Mouse (Mus musculus) spleen, postnatal 10 days (tissue): ENCODE measurements at regions not wholly inside any gene's neighbourhood (a gene's known extent, or its start where the extent isn't known, plus 50 kb on each side); places are given as distances from the start of the nearest gene placed in this dataset.
"Not testable (repeated sequence)": the region's sequence is repeated elsewhere in the genome, so short reads cannot be mapped to it uniquely, and the experiment has no call there.

Source experiments
- DNase-seq, 2 experiments: peaks; one replicate each; pipeline ENCODE4 v3.0.0; 2021 to 2022; ENCODE audit warnings: low spot score in 2 of 2

DNA sequence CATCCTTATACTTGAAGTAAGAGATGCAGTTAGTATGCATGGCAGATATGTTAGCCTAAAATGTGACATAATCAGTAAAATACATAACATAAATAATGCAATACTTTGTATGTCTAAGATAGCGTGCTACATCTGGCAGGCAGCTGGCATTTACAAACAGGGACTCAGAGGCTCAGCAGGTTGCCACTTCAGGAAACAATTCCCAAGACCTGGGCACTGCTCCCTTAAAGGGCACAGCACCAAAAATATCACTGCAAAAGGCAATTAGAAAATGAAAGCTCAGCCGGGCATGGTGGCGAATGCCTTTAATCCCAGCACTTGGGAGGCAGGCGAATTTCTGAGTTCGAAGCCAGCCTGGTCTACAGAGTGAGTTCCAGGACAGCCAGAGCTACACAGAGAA lies 544.0 kb downstream of the Zfp704 start:
- no peak for DNase-seq

DNA sequence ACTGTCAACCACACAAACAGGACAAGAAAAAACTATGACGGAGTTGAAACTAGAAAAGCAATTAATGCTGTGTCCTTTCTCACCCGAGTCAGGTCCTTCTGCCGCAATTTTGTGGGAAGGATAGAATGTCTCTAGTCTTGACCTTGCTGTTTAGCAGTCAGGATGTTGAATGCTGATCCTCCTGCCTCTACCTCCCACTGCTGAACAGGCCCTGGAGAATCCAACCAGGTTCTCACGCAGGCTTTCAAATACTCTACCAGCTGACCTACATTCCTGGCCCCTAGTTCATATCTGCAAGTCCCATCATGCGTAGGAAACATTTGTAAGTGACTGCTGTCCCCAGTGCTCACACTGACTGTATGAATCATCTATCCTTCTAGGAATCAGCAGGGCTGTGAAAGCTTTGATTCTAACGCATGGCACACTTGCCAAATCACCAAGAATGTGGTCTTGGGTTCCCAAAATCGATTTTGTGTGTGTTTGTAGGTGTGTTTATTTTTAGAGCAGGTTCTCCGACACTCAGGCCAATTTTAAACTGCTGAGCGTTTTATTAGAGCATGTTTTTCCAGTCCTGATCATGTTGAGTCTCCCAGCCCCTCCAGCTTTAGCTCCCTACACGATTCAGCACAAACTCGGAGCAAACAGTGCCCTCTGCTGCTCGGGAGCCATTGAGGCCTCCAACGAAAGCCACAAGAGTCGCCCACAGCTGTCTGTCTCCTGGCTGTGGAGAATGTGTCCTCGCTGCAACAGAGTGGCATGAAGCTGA lies 545.4 kb downstream of the Zfp704 start:
- DNase-seq: peak; percentile 8 to 46

DNA sequence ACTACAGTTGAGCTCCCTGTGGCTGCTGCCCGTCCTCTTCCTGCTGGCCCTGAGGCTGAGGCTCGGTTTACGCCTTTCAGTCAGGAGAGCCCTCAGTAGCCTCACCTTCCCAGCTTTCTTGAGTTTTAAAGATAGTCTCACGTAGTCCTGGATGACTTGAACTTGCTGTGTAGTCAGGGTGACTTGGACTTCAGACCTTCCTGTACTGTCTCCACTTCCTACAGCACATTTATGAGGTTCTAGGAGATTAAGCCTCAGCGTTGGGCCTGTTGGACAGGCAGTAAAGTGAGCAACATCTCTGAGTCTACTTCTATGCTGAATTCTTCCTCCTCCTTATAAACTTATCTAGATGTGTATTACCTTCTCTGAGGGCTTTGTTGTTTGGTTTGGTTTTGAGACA lies 546.2 kb downstream of the Zfp704 start:
- DNase-seq: no peak

DNA sequence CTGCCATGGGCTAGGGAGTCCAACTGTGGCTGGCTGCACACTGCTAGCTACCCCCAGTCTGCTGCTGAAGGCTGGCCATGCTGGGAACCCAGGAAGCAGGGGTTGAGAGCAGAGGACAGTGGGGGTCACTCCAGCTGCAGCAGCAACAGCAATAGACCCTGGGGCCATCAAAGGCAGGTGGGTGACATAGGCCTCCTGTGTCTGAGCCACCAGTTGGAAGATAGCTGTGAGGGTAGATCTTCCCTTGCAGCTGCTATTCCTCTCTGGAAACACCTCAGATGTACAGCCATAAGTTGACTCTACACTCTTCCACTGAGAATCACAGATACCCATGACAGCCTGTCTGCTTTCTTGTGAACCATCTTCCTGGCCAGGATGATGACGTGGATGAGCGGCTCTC lies 548.5 kb downstream of the Zfp704 start:
- no peak for DNase-seq

DNA sequence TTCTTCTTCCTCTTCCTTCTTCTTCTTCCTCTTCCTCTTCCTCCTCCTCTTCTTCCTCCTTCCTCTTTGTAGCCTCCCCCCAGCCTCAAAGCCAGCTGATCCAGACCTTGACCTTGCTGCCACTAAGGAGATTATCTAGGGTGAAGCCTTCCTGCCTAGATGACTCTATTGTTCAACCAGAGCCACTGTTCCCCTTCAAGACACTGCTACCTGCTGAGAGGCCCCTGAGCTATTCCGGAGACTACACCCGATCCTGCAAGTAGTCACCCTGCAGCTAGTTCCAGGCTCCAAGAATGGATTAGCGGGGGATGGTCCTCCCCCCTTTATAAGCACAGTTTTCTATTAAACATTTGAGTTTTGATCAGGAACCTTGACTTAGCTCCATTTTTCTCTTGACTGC lies 552.2 kb downstream of the Zfp704 start:
- DNase-seq: not testable (repeated sequence)

DNA sequence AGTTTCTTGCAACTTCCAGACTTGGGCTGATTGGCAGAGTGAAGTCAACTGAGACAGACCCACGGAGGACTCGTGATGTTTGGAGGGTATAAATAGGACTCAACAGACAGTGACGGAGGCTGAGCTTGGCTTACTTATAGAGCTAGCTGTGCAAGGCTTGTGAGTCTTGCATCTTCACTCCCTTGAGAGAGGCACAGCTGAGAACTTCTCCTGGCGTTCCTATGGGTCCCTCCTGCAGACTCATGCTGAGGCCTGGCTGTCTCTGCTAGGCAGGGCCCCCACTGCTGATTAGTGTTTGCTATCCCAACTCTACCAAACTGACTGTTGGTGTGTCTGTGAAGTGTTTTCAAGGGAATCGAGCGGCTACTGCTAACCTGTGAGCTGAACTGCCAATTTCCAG lies 553.0 kb downstream of the Zfp704 start:
- no peak for DNase-seq

DNA sequence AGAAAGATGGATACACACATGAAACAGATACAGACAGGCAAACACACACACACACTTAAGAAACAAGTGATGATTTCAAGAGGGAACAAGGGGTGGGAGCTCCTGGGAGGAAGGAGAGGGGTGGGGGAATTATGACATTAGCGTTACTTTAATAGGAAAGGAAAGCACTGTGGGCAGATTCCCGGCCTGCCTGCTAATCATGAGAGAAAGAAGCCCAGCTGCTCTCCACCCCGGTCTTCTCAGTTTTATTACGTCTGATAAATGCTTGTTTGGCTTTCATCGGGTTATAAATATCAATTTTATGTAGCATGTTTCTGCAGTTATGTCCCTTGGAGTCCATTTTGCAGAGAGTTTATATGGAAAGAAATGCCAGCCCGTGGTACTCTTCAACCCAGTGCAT lies 554.1 kb downstream of the Zfp704 start:
- DNase-seq: no peak
